Mouse (Mus musculus) midbrain, embryonic 14.5 days (tissue): Measurements from ENCODE around the gene Fbxo33. TPM values are rescaled to one million over a fixed set of nuclear protein-coding genes. Genes with fewer than 3 reads are reported as not detected.

Experiments used
- ATAC-seq: fragments of 200-750 bp; cut with Nextera tagmentation; 2 replicates; pipeline ENCODE4 v1.8.0; 2017; ENCODE audit warnings: moderate number of reproducible peaks, moderate library complexity; ENCODE audit not compliant: low FRiP score, low TSS enrichment
- DNase-seq: peaks from one replicate; pipeline ENCODE4 v3.0.0-alpha.2; 2015
- H3K27ac ChIP-seq: fragments of 300-500 bp; sonication (generic); replicated peaks from 2 replicates; pipeline ENCODE4 v1.5.1; 2014; ENCODE audit warnings: mild to moderate bottlenecking, low read depth, low read length, moderate library complexity
- H3K27me3 ChIP-seq: fragments of 300-500 bp; sonication (generic); 2 replicates; pipeline ENCODE4 v1.6.1; 2014; ENCODE audit warnings: low read length, control low read depth, mixed read lengths; ENCODE audit not compliant: control insufficient read depth, insufficient read depth
- H3K36me3 ChIP-seq: fragments of 300-500 bp; sonication (generic); 2 replicates; pipeline ENCODE4 v1.6.1; 2014; ENCODE audit warnings: low read length, control low read depth; ENCODE audit not compliant: control insufficient read depth, insufficient read depth
- H3K4me1 ChIP-seq: fragments of 300-500 bp; sonication (generic); 2 replicates; pipeline ENCODE4 v1.6.1; 2014; ENCODE audit warnings: mild to moderate bottlenecking, antibody characterized with exemption, low read length, control low read depth; ENCODE audit not compliant: control insufficient read depth, insufficient read depth
- H3K4me2 ChIP-seq: fragments of 300-500 bp; sonication (generic); 2 replicates; pipeline ENCODE4 v1.6.1; 2014; ENCODE audit warnings: mild to moderate bottlenecking, low read length, moderate library complexity
- H3K4me3 ChIP-seq: fragments of 300-500 bp; sonication (generic); replicated peaks from 2 replicates; pipeline ENCODE4 v1.5.1; 2014; ENCODE audit warnings: low read depth, low read length
- H3K9ac ChIP-seq: fragments of 300-500 bp; sonication (generic); replicated peaks from 2 replicates; pipeline ENCODE4 v1.6.1; 2014; ENCODE audit warnings: mild to moderate bottlenecking, low read length, moderate library complexity
- H3K9me3 ChIP-seq: fragments of 300-500 bp; sonication (generic); 2 replicates; pipeline ENCODE4 v1.6.1; 2016; ENCODE audit warnings: low read length, control low read depth, mixed read lengths; ENCODE audit not compliant: control insufficient read depth
- WGBS: fragments of 180-500 bp; shearing (Covaris S2); extraction: QIAGEN DNeasy Blood & Tissue Kit; methylation state at CpG from one replicate; pipeline ENCODE4 v1.1.7; 2014; 5-methylcytosine and 5-hydroxymethylcytosine counted together
- microRNA-seq: library from miRNA; unstranded; fragments of <30 nt; microRNA quantifications from one replicate; pipeline ENCODE4, GENCODE M21; 2016
- polyA plus RNA-seq: library from polyadenylated mRNA; unstranded; fragments of >200 nt; fragmentation: Nextera tagmentation; extraction: Ambion mirVana; gene quantifications from 2 replicates; pipeline ENCODE4 v1.2.1, GENCODE M21; 2014

Fbxo33 gene
- polyA plus RNA-seq, 1 experiment from 2014 or later: 11.4 TPM

DNA sequence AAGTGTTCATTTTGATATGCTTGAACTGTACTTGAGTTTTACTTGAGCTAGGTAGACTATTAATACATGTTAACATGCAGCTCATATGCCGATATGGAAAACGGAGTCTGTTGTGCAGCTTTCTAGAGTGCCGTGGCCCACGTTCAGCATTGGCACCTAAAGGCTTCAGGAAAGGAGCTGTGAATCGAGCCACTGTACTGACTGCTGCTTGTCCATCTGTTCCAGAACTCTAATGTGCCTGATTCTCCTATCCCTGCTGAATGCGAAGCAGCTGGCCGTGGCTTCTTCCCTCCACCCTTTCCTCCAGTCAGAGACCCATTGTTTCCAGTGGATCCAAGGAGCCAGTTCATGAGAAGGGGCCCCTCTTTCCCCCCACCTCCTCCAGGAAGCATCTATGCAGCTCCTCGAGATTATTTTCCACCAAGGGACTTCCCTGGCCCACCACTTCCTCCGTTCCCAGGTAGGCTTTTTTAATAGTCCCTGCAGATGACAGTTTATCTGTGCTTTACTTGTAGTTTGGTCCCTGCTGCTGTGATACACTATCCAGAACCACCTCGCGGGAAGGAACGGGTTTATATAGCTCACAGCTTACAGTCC is 31.3 kb downstream of the Fbxo33 start:
- Histone ChIP-seq H3K9ac (no peak overlapping the region), H3K4me3 (no peak overlapping the region), H3K27ac (no peak overlapping the region), H3K4me2 (no peak overlapping the region), H3K9me3 (no peaks in the 10 kb centered on the region), H3K36me3 (peaks cover 50% of the 10 kb centered on the region), H3K27me3 (no peaks in the 10 kb centered on the region), H3K4me1 (no peaks in the 10 kb centered on the region)
- WGBS: 90% methylated on average over 12 of the region's 12 CpGs
- ATAC-seq (no peak), DNase-seq (no peak)

DNA sequence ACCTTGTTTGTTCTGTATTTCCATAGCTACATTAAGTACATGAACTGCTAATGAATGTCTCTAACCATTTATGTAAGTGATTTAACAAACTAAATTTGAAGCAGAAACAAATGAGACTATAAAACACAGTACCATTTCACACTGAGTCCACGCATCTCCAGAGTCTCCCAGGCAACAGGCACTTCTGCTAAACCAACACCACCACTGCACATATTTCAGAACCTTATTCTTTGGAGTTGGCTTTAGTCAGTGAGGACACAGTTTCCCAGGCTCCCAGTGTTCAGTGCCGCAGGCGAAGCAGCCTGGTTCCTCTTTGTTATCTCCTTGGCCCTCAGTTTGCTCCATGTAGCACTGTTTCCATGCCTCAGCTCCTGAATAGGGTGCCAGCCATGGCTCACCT is 41.7 kb downstream of the Fbxo33 start:
- no peaks in the 10 kb centered on the region for H3K9me3 ChIP-seq
- H3K4me2 ChIP-seq: no peak overlapping the region
- H3K27me3 ChIP-seq: no peaks in the 10 kb centered on the region
- DNase-seq (no peak), ATAC-seq (no peak)
- H3K27ac ChIP-seq: no peak overlapping the region
- 90% methylated on average over 3 of the region's 3 CpGs for WGBS
- H3K4me1 ChIP-seq: no peaks in the 10 kb centered on the region
- peaks cover 56% of the 10 kb centered on the region for H3K36me3 ChIP-seq
- no peak overlapping the region for H3K9ac ChIP-seq
- no peak overlapping the region for H3K4me3 ChIP-seq

DNA sequence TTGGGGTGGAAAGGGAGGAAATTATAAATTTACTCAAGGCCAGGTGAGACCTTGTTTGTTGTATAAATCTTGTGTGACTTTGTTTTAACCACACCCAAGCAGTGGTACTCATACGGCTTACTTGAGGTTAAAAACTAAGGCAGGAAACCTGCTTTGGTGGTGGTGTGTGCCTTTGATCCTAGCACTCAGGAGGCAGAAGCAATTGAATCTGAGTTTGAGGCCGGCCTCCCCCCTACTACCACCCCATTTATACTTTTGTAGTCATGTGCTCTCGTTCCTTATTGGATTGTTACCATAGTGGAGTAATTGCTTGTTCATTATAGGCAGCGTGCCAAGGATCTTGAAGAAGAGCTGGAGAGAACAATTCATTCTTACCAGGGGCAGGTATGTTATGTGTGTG is 49.6 kb downstream of the Fbxo33 start:
- DNase-seq (no peak), ATAC-seq (no peak)
- Histone ChIP-seq H3K4me3 (no peak overlapping the region), H3K27ac (no peak overlapping the region), H3K9ac (no peak overlapping the region), H3K27me3 (no peaks in the 10 kb centered on the region), H3K36me3 (peaks cover 41% of the 10 kb centered on the region), H3K4me1 (no peaks in the 10 kb centered on the region), H3K9me3 (no peaks in the 10 kb centered on the region), H3K4me2 (no peak overlapping the region)
- WGBS: 89% methylated on average over 4 of the region's 4 CpGs

DNA sequence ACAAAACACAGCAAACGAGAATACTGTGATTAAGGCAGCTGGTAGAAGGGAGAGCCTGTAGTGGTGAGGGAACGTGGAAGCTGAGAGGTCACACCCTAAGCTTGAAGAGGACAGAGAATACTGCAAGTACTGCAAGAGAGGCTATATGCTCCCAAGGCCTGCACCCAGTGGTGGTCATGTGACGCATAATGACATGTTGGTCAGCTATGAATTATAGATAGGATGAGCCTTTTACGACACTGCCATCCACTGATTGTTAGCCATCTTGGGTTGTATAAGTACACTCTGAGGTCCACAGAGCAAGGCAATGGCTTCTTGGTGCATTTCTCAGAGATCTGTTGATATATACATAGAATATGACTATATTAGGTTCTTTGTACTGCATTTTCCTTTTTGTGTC is 53.0 kb downstream of the Fbxo33 start:
- Histone ChIP-seq H3K27ac (no peak overlapping the region), H3K27me3 (no peaks in the 10 kb centered on the region), H3K9ac (no peak overlapping the region), H3K4me2 (no peak overlapping the region), H3K36me3 (peaks cover 44% of the 10 kb centered on the region), H3K4me1 (no peaks in the 10 kb centered on the region), H3K9me3 (no peaks in the 10 kb centered on the region), H3K4me3 (no peak overlapping the region)
- 95% methylated on average over 4 of the region's 4 CpGs for WGBS
- ATAC-seq (no peak), DNase-seq (no peak)

DNA sequence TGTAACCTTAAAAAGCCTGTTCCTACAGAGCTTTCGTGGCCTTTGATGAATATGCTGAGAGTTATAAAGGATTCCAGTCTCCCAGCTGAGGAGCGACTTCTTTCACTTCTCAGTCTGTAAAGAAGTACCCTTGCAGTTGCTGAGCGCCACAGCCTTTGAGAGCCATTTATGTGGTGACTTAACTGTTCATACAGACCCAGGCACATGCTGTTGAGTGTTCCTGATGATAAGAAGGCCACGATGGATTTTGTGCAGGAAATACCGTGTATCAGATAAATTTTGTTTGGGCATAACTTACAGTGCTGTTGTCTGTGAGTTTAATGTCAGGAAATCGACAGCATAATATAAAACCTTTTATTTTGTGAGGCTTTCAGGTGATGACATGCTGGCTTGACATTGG is 55.0 kb downstream of the Fbxo33 start:
- ATAC-seq (no peak), DNase-seq (no peak)
- WGBS: 93% methylated on average over 6 of the region's 6 CpGs
- Histone ChIP-seq H3K36me3 (peaks cover 43% of the 10 kb centered on the region), H3K4me1 (no peaks in the 10 kb centered on the region), H3K4me2 (no peak overlapping the region), H3K9me3 (no peaks in the 10 kb centered on the region), H3K9ac (no peak overlapping the region), H3K27ac (no peak overlapping the region), H3K27me3 (no peaks in the 10 kb centered on the region), H3K4me3 (no peak overlapping the region)

DNA sequence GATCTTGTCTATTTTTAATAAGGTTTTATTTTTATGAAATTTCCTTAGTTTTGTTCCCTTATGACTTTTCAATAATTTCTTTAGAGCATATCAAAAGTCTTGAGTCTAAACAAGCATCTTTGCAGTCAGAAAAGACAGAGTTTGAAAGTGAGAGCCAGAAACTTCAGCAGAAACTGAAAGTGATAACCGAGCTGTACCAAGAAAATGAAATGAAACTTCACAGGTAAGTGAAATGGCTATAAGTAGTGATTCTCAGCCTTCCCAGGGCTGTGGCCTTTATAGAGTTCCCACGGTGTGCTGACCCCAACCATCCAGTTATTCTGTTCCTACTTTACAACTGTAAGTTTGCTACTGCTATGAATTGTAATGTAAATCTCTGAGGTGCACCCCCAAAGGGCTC is 56.7 kb downstream of the Fbxo33 start:
- Histone ChIP-seq H3K27ac (no peak overlapping the region), H3K4me1 (no peaks in the 10 kb centered on the region), H3K4me2 (no peak overlapping the region), H3K36me3 (peaks cover 51% of the 10 kb centered on the region), H3K9ac (no peak overlapping the region), H3K9me3 (no peaks in the 10 kb centered on the region), H3K4me3 (no peak overlapping the region), H3K27me3 (no peaks in the 10 kb centered on the region)
- DNase-seq (no peak), ATAC-seq (no peak)
- 95% methylated on average over 2 of the region's 2 CpGs for WGBS

DNA sequence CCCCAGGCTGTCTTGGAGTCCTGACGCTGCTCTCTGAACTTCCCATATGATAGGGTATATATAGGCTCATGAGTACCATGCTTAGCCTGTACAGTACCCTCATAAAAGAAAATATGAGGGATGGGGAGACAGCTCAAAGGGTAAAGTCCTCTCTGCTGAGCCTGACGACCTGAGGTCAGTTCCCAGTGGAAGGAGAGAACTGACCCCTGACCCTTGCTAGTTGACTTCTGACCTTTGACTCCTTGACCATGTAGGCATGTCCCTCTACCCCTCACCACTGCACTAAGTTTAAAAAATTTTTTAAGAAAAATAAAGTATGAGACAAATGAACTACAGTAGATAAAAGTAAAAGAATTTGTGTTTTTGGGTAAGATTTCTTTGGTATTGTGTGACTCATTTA is 58.4 kb downstream of the Fbxo33 start:
- H3K4me1 ChIP-seq: no peaks in the 10 kb centered on the region
- peaks cover 61% of the 10 kb centered on the region for H3K36me3 ChIP-seq
- 58% methylated on average over 2 of the region's 2 CpGs for WGBS

More for the DNA sequence above, 58.4 kb downstream of the Fbxo33 start:
- H3K27ac ChIP-seq: no peak overlapping the region
- no peaks in the 10 kb centered on the region for H3K27me3 ChIP-seq
- DNase-seq: no peak
- H3K9me3 ChIP-seq: no peaks in the 10 kb centered on the region
- H3K4me2 ChIP-seq: no peak overlapping the region
- H3K9ac ChIP-seq: no peak overlapping the region
- no peak overlapping the region for H3K4me3 ChIP-seq
- no peak for ATAC-seq

Small RNA genes lying within 50 kb of the gene (microRNA-seq; reads per million reads assigned to microRNA genes)
- gene Gm27284: not detected

Other genes with a start within 250 kb of the Fbxo33 start
- gene Sec23a, start 207.7 kb downstream of the Fbxo33 start, polyA plus RNA-seq: 102 and 133 TPM in 2 replicates
- 11.8 and 12.7 TPM in 2 replicates for gene Gemin2, start 206.3 kb downstream of the Fbxo33 start, polyA plus RNA-seq
- 114 and 139 TPM in 2 replicates for gene Trappc6b, start 158.3 kb downstream of the Fbxo33 start, polyA plus RNA-seq
- 66.9 and 77.6 TPM in 2 replicates for gene Pnn, start 152.8 kb downstream of the Fbxo33 start, polyA plus RNA-seq
- 27.9 and 37.5 TPM in 2 replicates for gene Mia2, start 123.9 kb downstream of the Fbxo33 start, polyA plus RNA-seq